Mouse (Mus musculus): ENCODE data around the gene Dkk2.

Gene Dkk2

GRCm38 (mm10) chr3:132227622-132228021 is 142.5 kb downstream of the Dkk2 start:
- in situ Hi-C loops (cut with MboI; ENCODE audit: low pct_unique_long_range_greater_than_20kb in 1 of 2, low sequenced_read_pairs in 2 of 2, unreplicated experiment in 1 of 2): no loop called here

Data from mouse embryonic stem cell (cell line).